Mouse (Mus musculus) heart, postnatal 4 days (tissue): ENCODE measurements around the gene Gm30737. TPM values are rescaled to one million over a fixed set of nuclear protein-coding genes. Genes with fewer than 3 reads are reported as not detected.
"Not testable (repeated sequence)": the region's sequence is repeated elsewhere in the genome, so short reads cannot be mapped to it uniquely, and the experiment has no call there.

ENCODE experiments used
- DNase-seq: peaks from one replicate; pipeline ENCODE4 v3.0.0; 2021
- total RNA-seq, 2 experiments: library from RNA; stranded (reverse); gene quantifications; 2 replicates each; pipeline ENCODE4 v1.2.3; 2021

Gene Gm30737
- total RNA-seq, result not detected

DNA sequence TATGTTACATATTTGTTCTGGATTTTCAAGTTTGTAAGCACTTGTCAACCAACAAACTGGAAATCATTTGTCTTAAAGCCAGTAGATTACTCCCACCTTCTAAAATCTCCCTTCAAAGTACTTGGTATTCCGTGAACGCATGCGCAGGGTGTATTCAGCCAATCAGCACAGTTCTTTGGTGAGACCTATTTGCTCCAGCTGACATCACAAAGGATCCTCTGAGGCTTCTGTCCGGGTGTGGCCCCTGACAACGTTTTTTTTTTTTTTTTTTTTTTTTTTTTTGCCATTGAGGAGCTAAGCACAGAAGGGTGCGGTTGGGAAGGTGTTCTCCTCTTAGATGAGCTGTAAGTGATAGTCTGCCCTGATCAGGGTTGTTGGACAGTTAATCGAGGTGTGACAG, at the start of gene Gm30737:
Gm30737 (plus strand) TSS at position 301 of the 400 bp plus-strand sequence.
- DNase-seq, result not testable (repeated sequence)
